Mouse (Mus musculus) ES-E14 (cell line): ENCODE measurements at regions not wholly inside any gene's neighbourhood (a gene's known extent, or its start where the extent isn't known, plus 50 kb on each side); places are given as distances from the start of the nearest gene placed in this dataset.

Experiments
- DNase-seq: peaks from one replicate; pipeline ENCODE4 v3.0.0-alpha.2; 2013; ENCODE audit warnings: low read depth, low spot score
- H3K27ac ChIP-seq: 2 replicates; pipeline ENCODE4 v1.5.1; 2012; ENCODE audit warnings: low read depth, mild to moderate bottlenecking, low read length, moderate library complexity, mixed read lengths; ENCODE audit not compliant: poor library complexity, insufficient read depth, severe bottlenecking
- H3K36me3 ChIP-seq: 2 replicates; pipeline ENCODE4 v1.6.1; 2012; ENCODE audit warnings: mild to moderate bottlenecking, low read length, moderate library complexity, mixed read lengths; ENCODE audit not compliant: control insufficient read depth, poor library complexity, insufficient read depth, severe bottlenecking
- H3K4me1 ChIP-seq, 2 experiments: fragments of 150-350 bp in 1 of 2; sonication (generic) in 1 of 2; 2 replicates each; pipeline ENCODE4 v1.6.1; 2012; ENCODE audit warnings: low read length in 2 of 2, mild to moderate bottlenecking in 1 of 2, mixed read lengths in 1 of 2; ENCODE audit not compliant: control insufficient read depth in 2 of 2, insufficient read depth in 2 of 2, poor library complexity in 1 of 2
- H3K4me3 ChIP-seq, 2 experiments: fragments of 150-350 bp in 1 of 2; sonication (generic) in 1 of 2; 2 replicates each; pipeline ENCODE4 v1.5.1; 2012; ENCODE audit warnings: low read length in 2 of 2, low read depth in 1 of 2, mild to moderate bottlenecking in 1 of 2, mixed read lengths in 1 of 2; ENCODE audit not compliant: insufficient read depth in 1 of 2, poor library complexity in 1 of 2, severe bottlenecking in 1 of 2
- H3K9ac ChIP-seq: 2 replicates; pipeline ENCODE4 v1.6.1; 2012; ENCODE audit warnings: low read depth, mild to moderate bottlenecking, low read length, mixed read lengths; ENCODE audit not compliant: poor library complexity, insufficient read depth, severe bottlenecking
- H3K9me3 ChIP-seq: fragments of 150-350 bp; sonication (generic); 2 replicates; pipeline ENCODE4 v1.6.1; 2012; ENCODE audit warnings: low read depth, mild to moderate bottlenecking, low read length; ENCODE audit not compliant: control insufficient read depth, insufficient read depth
- CHD2 ChIP-seq: IDR thresholded peaks from 2 replicates; pipeline ENCODE4 v1.6.1; 2014; ENCODE audit warnings: mild to moderate bottlenecking, low read depth, low read length, inconsistent platforms
- HCFC1 ChIP-seq: IDR thresholded peaks from 2 replicates; pipeline ENCODE4 v1.6.1; 2012; ENCODE audit warnings: low read length, inconsistent platforms, borderline replicate concordance; ENCODE audit not compliant: insufficient read depth
- MAFK ChIP-seq: IDR thresholded peaks from 2 replicates; pipeline ENCODE4 v1.6.1; 2014; ENCODE audit warnings: mild to moderate bottlenecking, low read depth, low read length, inconsistent platforms; ENCODE audit not compliant: insufficient read depth
- ZC3H11A ChIP-seq: IDR thresholded peaks from 2 replicates; pipeline ENCODE4 v1.6.1; 2012; ENCODE audit warnings: low read depth, mild to moderate bottlenecking, inconsistent platforms, low read length, borderline replicate concordance
- ZNF384 ChIP-seq: IDR thresholded peaks from 2 replicates; pipeline ENCODE4 v1.6.1; 2012; ENCODE audit warnings: low read depth, low read length, inconsistent platforms
- in situ Hi-C, 2 experiments: fragments of 600-800 bp; cut with MboI; formaldehyde crosslinking; loops; one replicate each; pipeline ENCODE4 v1.15.1; 2025; ENCODE audit warnings: low sequenced_read_pairs in 2 of 2, inconsistent platforms in 1 of 2; ENCODE audit not compliant: unreplicated experiment in 2 of 2

- in situ Hi-C loops = no loop called here
- Histone ChIP-seq H3K36me3 (no peaks in the 10 kb centered on the region), H3K9ac (no peak overlapping the region), H3K27ac (no peak overlapping the region), H3K4me1 (no peaks in the 10 kb centered on the region), H3K9me3 (no peaks in the 10 kb centered on the region), H3K4me3 (no peak overlapping the region)
- TF ChIP-seq ZNF384 (no peak), CHD2 (no peak), HCFC1 (no peak), MAFK (no peak), ZC3H11A (no peak)
- DNase-seq = no peak
Measured at GRCm38 (mm10) chr5:106200631-106201030, 257.3 kb downstream of the Barhl2 start.

DNA sequence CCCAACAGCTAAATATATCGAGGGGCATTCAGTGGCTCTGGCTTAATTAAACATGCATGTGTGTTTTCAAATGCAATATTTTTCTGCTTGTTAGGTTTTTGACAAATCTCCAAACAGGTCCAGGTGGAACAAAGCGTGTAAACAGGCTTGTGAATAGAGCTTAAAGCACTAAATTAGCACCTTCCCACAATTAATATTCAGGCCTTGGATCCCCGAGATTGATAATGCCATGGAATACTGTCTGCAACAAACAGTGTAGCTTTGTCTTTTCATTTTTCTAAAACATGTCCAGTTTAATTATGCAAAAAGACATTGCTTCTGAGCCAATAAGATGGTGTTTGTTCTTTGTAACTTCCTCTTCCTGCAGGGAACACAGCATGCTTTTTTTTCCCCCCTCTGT, 258.9 kb downstream of the Barhl2 start:
- H3K9me3 ChIP-seq = no peaks in the 10 kb centered on the region
- in situ Hi-C loops = no loop called here
- H3K36me3 ChIP-seq = no peaks in the 10 kb centered on the region
- no peak overlapping the region for H3K4me3 ChIP-seq
- H3K4me1 ChIP-seq = no peaks in the 10 kb centered on the region
- TF ChIP-seq ZNF384 (no peak), ZC3H11A (no peak), MAFK (no peak), HCFC1 (no peak), CHD2 (no peak)
- DNase-seq = no peak
- no peak overlapping the region for H3K27ac ChIP-seq
- no peak overlapping the region for H3K9ac ChIP-seq

DNA sequence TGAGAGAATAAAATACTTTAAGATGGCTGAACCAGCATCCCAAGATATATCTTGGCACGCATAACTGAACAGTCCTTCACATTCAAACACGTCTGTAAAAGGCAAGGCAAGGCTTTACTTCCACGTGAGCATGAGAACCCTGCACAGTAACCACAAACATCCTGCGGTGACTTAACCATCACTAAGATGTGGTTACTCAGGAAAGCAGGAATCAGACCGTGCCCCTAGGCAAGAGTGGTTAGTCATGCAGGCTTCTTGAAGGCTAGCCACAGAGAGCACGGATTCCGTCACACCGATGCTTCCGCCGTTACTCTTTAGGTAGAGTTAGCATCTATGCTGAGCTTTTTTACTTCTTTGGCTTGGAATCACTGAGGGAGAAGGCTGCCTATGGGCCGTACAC, 266.8 kb downstream of the Barhl2 start:
- no peaks in the 10 kb centered on the region for H3K9me3 ChIP-seq
- no peak overlapping the region for H3K27ac ChIP-seq
- H3K36me3 ChIP-seq = no peaks in the 10 kb centered on the region
- in situ Hi-C loops = no loop called here
- DNase-seq = no peak
- H3K4me1 ChIP-seq = no peaks in the 10 kb centered on the region
- H3K9ac ChIP-seq = no peak overlapping the region
- no peak overlapping the region for H3K4me3 ChIP-seq
- TF ChIP-seq ZC3H11A = no peak
- TF ChIP-seq CHD2 = no peak
- TF ChIP-seq MAFK = no peak
- TF ChIP-seq ZNF384 = no peak
- no peak for TF ChIP-seq HCFC1

DNA sequence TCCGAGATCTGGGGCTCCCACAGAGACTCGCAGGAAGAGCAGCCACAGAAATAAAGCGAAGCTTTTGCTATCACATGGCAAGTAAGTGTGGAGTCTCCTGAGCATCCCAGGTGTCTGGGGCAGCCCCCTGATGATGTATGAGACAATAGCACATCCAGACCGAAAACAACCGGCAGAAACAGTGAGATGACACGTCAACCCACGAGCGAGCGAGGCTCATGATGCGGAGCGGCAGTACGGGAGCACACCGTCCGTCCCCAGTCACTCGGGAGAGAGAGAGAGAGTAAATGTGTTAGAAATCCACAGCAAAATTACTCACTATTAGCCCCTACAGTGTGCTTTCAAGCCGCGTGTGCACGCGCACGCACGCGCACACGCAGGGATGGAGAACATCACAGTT, 276.2 kb downstream of the Barhl2 start:
- H3K36me3 ChIP-seq = no peaks in the 10 kb centered on the region
- H3K27ac ChIP-seq = no peak overlapping the region
- in situ Hi-C loops = no loop called here
- H3K9ac ChIP-seq = no peak overlapping the region
- no peak for TF ChIP-seq MAFK
- no peak for TF ChIP-seq HCFC1
- no peak for TF ChIP-seq ZC3H11A
- TF ChIP-seq CHD2 = no peak
- no peak for TF ChIP-seq ZNF384
- no peaks in the 10 kb centered on the region for H3K9me3 ChIP-seq
- DNase-seq = no peak
- H3K4me1 ChIP-seq = no peaks in the 10 kb centered on the region
- H3K4me3 ChIP-seq = no peak overlapping the region

- in situ Hi-C loops = no loop called here
- Histone ChIP-seq H3K36me3 (no peaks in the 10 kb centered on the region), H3K4me1 (peaks cover 0 to 3% of the 10 kb centered on the region in 2 experiments; a peak in 1 of 4 replicates), H3K9ac (no peak overlapping the region), H3K9me3 (no peaks in the 10 kb centered on the region), H3K4me3 (no peak overlapping the region), H3K27ac (no peak overlapping the region)
- no peak for TF ChIP-seq CHD2
- no peak for DNase-seq
Measured at GRCm38 (mm10) chr5:106172162-106172561, 285.8 kb downstream of the Barhl2 start.
